Mouse (Mus musculus) CD8-positive naive resting alpha-beta T cell, adult 2 months (primary cell): ENCODE results near the gene Notum.
"Not testable (repeated sequence)": the region's sequence is repeated elsewhere in the genome, so short reads cannot be mapped to it uniquely, and the experiment has no call there.

Source experiments
- DNase-seq, 2 experiments: peaks; one replicate each; pipeline ENCODE4 v3.0.0; 2022; ENCODE audit warnings: low read depth in 2 of 2, low spot score in 2 of 2

The Notum gene

GRCm38 (mm10) chr11:120675875-120676274 lies 14.9 kb upstream of the Notum start:
- DNase-seq = not testable (repeated sequence)

DNA sequence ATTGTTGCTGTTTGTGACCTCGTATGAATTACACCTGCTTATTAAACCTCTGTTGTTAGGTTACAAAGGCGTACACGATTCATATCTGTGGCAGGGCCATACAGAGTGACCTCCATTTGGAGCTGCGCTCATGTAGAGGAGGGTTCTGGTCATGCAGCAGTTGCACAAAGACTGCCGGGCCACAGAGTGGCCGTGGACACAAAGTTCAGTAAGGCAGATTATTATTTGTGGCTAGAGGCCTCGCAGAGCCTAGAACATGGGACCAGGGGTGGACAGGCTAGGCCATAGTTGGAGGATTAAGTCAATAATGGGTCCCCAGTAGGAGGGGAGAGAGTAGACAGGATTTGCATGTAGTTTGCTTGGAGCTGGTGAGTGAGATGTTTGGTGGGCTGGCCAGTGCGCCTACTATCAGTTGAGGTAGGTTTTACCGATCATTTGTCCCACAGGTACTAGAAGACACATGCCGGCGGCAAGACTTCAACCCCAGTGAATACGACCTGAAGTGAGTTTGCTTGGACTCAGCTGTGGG lies 12.7 kb upstream of the Notum start:
- DNase-seq = no peak

DNA sequence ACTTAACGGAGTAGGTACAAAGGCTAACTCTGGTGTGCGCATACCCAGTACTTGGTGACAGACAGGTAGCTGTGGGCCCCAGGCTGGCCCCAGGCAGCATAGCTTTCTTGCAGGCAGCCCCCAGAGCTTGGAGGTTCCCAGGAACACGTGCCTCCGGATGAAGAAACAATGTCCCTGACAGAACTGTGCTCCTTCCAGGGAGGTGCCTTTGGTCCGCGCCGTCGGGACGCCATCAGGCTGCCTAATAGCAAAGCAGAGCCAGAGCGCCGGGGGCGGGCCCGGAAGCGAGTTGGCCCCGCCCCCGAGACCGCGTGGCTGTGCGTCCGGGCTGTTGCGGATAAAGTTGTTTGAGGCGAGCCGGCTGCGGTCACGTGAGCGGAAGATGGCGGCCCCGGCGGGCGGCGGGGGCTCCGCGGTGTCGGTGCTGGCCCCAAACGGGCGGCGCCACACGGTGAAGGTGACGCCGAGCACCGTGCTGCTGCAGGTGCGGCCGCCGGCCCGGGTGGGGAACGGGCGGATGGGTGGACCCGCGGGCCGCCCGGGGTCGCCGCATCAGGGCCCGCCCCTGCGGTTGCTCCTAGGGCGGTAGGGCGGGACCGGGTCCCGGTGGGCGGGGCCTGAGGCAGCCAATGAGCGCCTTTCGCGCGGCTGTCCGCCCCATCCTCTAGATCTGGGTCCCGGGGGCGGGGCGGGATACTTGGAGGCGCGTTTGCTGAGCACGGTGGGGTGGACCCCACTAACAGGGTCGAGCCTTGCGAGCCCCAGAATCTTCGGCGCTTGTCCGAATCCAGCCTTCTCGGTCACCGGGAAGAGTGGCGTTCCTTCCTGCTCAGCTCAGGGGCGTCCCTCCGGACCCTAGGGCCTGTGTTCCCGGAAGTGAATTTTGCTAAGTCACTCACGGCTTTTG lies 12.0 kb upstream of the Notum start, which contains the start of gene Aspscr1:
TSS of gene Aspscr1 (plus strand) at position 287 of the 907 bp plus-strand sequence.
- DNase-seq = peak; percentile 87 to 93

- DNase-seq = no peak
Observed at GRCm38 (mm10) chr11:120666617-120667016, 5.6 kb upstream of the Notum start.

GRCm38 (mm10) chr11:120665406-120665805 lies 4.4 kb upstream of the Notum start:
- no peak for DNase-seq

GRCm38 (mm10) chr11:120663714-120664113 lies 2.7 kb upstream of the Notum start:
- no peak for DNase-seq

GRCm38 (mm10) chr11:120662759-120663158 lies 1.8 kb upstream of the Notum start:
- DNase-seq = no peak

- no peak for DNase-seq
Observed at GRCm38 (mm10) chr11:120660301-120661075, 487 bp downstream of the Notum start.

- DNase-seq = no peak
Observed at GRCm38 (mm10) chr11:120659509-120660300, 1.3 kb downstream of the Notum start.

GRCm38 (mm10) chr11:120658876-120659410 lies 2.0 kb downstream of the Notum start:
- DNase-seq = peak; percentile 68 to 75

- DNase-seq = no peak
Observed at GRCm38 (mm10) chr11:120657301-120657700, 3.7 kb downstream of the Notum start.

DNA sequence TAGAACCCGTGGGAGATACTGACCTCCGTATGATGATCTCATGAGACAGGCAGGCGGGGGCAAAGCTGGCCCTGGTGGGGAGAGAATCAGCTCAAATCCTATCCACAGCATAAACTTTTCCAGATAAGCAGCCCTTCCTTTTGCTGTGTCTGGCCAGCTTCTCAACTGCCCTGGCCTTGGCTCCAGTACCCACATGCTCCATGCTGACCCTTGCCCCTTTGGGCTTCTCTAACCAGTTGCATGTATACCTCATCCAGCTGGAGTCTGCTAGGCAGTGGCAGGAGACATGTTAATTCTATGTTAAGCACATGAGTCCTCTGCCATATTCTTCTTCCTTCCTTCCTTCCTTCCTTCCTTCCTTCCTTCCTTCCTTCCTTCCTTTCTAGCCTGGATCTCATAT lies 6.2 kb downstream of the Notum start:
- no peak for DNase-seq

- no peak for DNase-seq
Observed at GRCm38 (mm10) chr11:120651872-120652271, 9.1 kb downstream of the Notum start.

DNA sequence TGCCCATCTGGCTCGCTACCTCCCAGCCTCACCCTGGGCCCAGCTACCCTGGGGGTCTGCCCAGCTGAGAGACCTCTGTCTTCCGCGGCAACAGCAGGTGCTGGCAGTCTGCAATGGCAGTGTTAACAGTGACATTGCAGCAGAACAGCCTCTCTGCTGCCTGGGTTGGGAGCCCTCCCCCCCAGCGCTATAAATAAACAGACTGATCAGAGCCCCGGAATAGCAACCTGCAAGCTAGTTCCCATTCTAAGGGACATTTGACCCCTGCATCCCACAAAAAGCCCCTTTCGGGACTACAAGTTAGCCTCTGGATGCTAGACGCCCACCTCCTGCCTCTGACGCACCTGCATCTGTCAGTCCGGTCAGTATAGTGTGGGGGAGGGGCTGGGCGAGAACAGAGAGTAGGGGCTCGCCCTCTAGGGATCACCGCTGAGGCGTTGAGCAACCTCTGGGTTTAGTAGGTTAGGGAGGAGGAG lies 12.9 kb downstream of the Notum start, which contains the start of gene Myadml2:
TSS of gene Myadml2 (minus strand) at position 158 of the 476 bp plus-strand sequence.
- DNase-seq = no peak

DNA sequence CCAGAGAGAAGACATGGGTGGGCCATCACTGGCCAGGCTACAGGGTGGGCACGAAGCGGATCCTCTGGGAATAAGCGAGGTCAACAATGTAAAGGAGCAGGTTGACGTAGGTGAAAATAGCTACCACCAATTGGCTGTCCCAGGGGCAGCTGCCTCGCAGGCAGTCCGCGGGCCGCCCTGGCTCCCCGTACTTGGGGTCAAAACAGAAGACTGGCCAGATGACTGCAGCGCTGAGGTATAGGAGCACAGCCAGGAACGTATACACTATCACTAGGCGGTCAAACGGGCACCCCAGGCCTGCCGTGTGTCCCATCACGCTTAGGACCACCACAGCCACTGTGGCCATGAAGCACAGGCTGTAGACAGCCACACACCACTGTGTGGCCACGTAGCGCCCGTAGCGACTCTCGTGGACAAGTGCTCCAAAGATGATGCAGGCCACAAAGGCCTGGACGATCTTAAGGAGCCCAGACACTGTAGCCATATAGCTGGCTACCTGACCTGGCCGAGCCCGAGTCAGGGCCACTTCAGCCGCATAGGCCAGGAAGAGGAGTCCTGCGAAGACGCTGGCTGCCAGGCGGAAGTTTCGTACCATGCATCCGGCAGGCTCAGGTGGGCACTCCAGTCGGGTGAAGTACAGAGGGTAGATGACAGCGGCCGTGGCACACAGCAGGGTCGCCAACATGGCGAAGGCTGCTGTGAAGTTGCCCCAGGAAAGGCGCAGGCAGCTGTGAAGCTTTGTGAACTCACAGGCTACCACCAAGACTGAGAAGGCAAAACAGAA lies 13.7 kb downstream of the Notum start:
- no peak for DNase-seq

DNA sequence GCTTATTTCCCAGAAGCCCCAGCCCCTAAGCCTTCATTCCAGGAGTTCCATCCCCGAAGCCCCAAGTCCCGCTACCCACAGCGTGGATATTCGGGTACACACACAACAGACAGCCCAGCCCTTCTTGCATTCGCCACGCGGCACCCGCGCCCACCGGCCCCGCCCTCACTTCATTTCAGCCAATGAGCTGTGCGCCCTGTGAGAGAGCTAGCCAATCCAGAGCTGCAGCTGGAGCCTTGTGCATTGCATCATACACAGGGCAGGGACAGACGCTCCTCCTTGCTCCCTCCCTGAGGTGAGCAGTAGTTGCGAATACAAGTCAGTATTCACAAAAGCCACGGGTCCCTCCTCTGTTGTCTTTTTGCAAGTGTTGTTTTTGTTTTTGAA lies 17.4 kb downstream of the Notum start, which contains the start of gene Pycr1:
TSS of gene Pycr1 (minus strand) at position 169 of the 387 bp plus-strand sequence.
- peak; percentile 82 to 87 for DNase-seq

DNA sequence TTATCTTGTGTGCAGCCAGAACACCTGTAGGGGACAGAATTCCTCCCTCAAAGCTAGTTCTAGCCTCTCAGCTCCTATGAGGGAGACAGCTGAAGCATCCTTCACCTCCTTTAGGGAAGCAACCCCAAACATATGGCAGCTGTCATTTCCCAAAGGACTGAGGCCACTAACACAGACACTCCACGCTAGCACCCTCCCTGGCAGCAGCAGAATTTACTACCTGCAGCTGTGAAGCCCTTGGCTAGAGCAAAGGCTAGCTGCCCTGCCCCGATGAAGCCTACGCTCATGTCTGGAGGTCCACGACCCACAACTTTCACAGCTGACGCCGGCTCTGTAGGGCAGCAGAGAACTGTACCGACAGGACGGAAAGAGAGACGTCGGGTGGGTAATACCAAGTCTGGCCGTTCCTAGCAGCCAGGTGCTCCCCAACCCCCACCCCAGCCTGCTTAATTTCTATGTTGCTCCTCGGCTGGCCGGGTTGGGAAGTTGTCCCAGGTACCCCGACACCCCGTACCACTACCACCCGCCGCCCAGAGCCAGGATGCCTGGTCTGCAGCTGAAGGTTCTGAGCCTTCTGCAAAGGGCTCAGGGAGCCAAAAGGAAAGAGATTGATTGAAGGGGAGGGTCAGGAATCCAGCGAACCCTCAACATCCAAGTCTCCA lies 17.9 kb downstream of the Notum start:
- DNase-seq = no peak

- DNase-seq = no peak
Observed at GRCm38 (mm10) chr11:120641869-120642268, 19.1 kb downstream of the Notum start.

GRCm38 (mm10) chr11:120641255-120641654 lies 19.7 kb downstream of the Notum start:
- no peak for DNase-seq
